Mouse (Mus musculus) intestine, embryonic 16.5 days (tissue): ENCODE data around the gene Pde8b. TPM values are rescaled to one million over a fixed set of nuclear protein-coding genes. Genes with fewer than 3 reads are reported as not detected.

Experiments used
- ATAC-seq: fragments of 200-750 bp; cut with Nextera tagmentation; 2 replicates; pipeline ENCODE4 v1.8.0; 2017; ENCODE audit warnings: moderate TSS enrichment, moderate library complexity
- H3K27ac ChIP-seq: fragments of 300-500 bp; sonication (generic); 2 replicates; pipeline ENCODE4 v1.5.1; 2014; ENCODE audit warnings: mild to moderate bottlenecking, low read length
- H3K27me3 ChIP-seq: fragments of 300-500 bp; sonication (generic); replicated peaks from 2 replicates; pipeline ENCODE4 v1.6.1; 2014; ENCODE audit warnings: low read length, control low read depth, mixed read lengths; ENCODE audit not compliant: control insufficient read depth, insufficient read depth
- H3K36me3 ChIP-seq: fragments of 300-500 bp; sonication (generic); 2 replicates; pipeline ENCODE4 v1.6.1; 2014; ENCODE audit warnings: low read length, control low read depth; ENCODE audit not compliant: control insufficient read depth, insufficient read depth
- H3K4me1 ChIP-seq: fragments of 300-500 bp; sonication (generic); 2 replicates; pipeline ENCODE4 v1.6.1; 2014; ENCODE audit warnings: low read length, control low read depth, mixed read lengths; ENCODE audit not compliant: control insufficient read depth, insufficient read depth
- H3K4me2 ChIP-seq: fragments of 300-500 bp; sonication (generic); 2 replicates; pipeline ENCODE4 v1.6.1; 2014; ENCODE audit warnings: low read depth, low read length, control low read depth
- H3K4me3 ChIP-seq: fragments of 300-500 bp; sonication (generic); 2 replicates; pipeline ENCODE4 v1.5.1; 2014; ENCODE audit warnings: mild to moderate bottlenecking, low read length
- H3K9ac ChIP-seq: fragments of 300-500 bp; sonication (generic); 2 replicates; pipeline ENCODE4 v1.6.1; 2014; ENCODE audit warnings: low read depth, low read length
- H3K9me3 ChIP-seq: fragments of 300-500 bp; sonication (generic); 2 replicates; pipeline ENCODE4 v1.6.1; 2016; ENCODE audit warnings: low read length, control low read depth; ENCODE audit not compliant: control insufficient read depth
- WGBS: fragments of 180-500 bp; shearing (Covaris S2); extraction: QIAGEN DNeasy Blood & Tissue Kit; methylation state at CpG from one replicate; pipeline ENCODE4 v1.1.7; 2014; 5-methylcytosine and 5-hydroxymethylcytosine counted together
- polyA plus RNA-seq: library from polyadenylated mRNA; unstranded; fragments of >200 nt; fragmentation: Nextera tagmentation; extraction: Ambion mirVana; gene quantifications from 2 replicates; pipeline ENCODE4 v1.2.1, GENCODE M21; 2015

The Pde8b gene
- polyA plus RNA-seq, 1 experiment from 2014 or later = 9.9 TPM

GRCm38 (mm10) chr13:95131041-95131440 lies 119.1 kb downstream of the Pde8b start:
- no peak overlapping the region for H3K4me3 ChIP-seq
- ATAC-seq = no peak
- no peak overlapping the region for H3K9ac ChIP-seq
- no peak overlapping the region for H3K4me2 ChIP-seq
- H3K27ac ChIP-seq = no peak overlapping the region
- 85% methylated on average over 1 of the region's 1 CpGs for WGBS
- H3K9me3 ChIP-seq = no peaks in the 10 kb centered on the region
- no peaks in the 10 kb centered on the region for H3K4me1 ChIP-seq
- H3K36me3 ChIP-seq = no peaks in the 10 kb centered on the region
- no peaks in the 10 kb centered on the region for H3K27me3 ChIP-seq

- Histone ChIP-seq H3K4me2 (no peak overlapping the region), H3K4me3 (no peak overlapping the region), H3K9ac (no peak overlapping the region), H3K27ac (no peak overlapping the region), H3K4me1 (no peaks in the 10 kb centered on the region; the same call in 1 of the 2 replicates), H3K27me3 (no peaks in the 10 kb centered on the region), H3K36me3 (no peaks in the 10 kb centered on the region), H3K9me3 (no peaks in the 10 kb centered on the region)
- no peak for ATAC-seq
- 65% methylated on average over 10 of the region's 10 CpGs for WGBS
These were observed 122.8 kb downstream of the Pde8b start for GRCm38 (mm10) chr13:95127288-95127687.

- WGBS = 86% methylated on average over 10 of the region's 10 CpGs
- H3K9ac ChIP-seq = no peak overlapping the region
- no peak for ATAC-seq
- no peaks in the 10 kb centered on the region for H3K27me3 ChIP-seq
- no peak overlapping the region for H3K4me2 ChIP-seq
- H3K27ac ChIP-seq = no peak overlapping the region
- H3K4me3 ChIP-seq = no peak overlapping the region
- peaks cover 5% of the 10 kb centered on the region for H3K4me1 ChIP-seq
- no peaks in the 10 kb centered on the region for H3K36me3 ChIP-seq
- H3K9me3 ChIP-seq = no peaks in the 10 kb centered on the region
These were observed 123.3 kb downstream of the Pde8b start for GRCm38 (mm10) chr13:95126801-95127200.

DNA sequence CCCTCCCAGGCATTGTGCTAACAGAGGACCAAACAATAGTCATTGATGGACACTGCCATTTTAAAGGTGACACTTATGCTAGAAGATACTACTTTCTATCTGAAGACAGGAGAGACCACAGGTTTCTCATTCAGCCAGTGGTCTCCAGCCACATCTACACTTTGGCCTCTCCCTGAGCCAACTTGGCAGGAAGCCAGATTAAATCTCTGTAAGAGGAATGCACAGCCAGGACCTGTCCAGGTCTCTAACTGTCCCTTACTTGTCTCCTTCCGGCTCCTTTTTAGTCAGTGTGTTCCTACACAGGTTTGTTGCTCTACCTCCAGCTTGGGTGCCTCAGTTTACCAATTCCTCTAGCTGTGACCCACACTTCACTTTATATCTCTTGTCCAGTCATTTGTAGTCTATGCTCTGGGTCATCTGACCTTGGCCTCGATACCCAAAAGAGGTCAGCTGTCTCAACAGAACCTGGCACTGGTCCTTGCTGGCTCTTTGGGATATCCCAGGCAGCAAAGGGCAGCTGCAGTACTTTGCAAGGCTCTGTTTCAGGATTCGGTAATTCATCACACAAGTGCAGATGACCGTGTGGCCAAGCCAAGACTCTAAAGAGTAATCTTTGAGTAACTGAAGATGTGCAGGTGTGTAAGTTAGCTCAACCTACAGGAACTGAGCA lies 124.5 kb downstream of the Pde8b start:
- Histone ChIP-seq H3K4me3 (no peak overlapping the region), H3K9me3 (no peaks in the 10 kb centered on the region), H3K4me2 (no peak overlapping the region), H3K4me1 (peaks cover 9% of the 10 kb centered on the region), H3K36me3 (no peaks in the 10 kb centered on the region), H3K27ac (no peak overlapping the region), H3K9ac (no peak overlapping the region), H3K27me3 (no peaks in the 10 kb centered on the region)
- 90% methylated on average over 4 of the region's 4 CpGs for WGBS
- ATAC-seq = no peak

DNA sequence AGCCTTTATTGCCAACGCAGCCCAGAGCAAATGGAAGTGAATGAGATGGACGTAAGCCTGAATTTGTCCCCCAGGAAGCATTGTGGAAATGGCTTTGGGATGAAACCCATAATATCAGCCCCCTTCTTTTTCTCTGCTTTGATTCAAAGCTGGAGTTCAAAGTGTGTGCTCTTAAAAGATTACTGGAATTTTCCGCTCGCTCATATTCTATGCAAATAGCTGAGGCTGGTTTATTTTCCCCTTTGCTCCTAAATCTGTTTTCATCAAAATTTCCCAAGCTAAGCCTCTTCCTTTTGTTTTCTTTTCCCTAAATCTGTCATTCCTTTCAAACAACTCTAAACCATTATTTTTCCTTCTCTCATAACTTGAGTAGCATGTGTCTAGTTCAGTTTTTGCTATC lies 129.6 kb downstream of the Pde8b start:
- no peak for ATAC-seq
- Histone ChIP-seq H3K9ac (no peak overlapping the region), H3K4me3 (no peak overlapping the region), H3K27ac (no peak overlapping the region), H3K36me3 (no peaks in the 10 kb centered on the region), H3K27me3 (no peaks in the 10 kb centered on the region), H3K9me3 (no peaks in the 10 kb centered on the region), H3K4me1 (peaks cover 16% of the 10 kb centered on the region), H3K4me2 (no peak overlapping the region)
- WGBS = 69% methylated on average over 4 of the region's 4 CpGs

DNA sequence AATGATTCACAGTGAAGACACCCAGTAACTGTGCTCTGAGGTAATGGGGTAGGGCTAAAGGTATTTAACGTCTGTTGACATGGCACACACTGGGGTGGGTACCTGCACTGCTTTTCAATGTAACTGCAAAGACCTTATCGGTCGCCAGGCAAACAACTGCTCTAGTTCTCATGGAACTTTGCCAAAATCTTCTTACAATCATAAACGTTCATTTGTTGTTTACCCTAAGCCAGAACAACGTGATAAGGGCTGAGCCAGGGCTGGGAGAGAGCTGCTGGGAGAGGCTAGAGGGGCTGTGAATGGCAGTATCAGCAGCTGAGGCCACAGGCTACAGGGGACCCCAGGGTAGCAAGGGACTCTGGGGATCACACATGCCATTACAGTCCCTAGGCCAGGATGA lies 136.4 kb downstream of the Pde8b start:
- Histone ChIP-seq H3K4me2 (no peak overlapping the region), H3K27me3 (no peaks in the 10 kb centered on the region), H3K27ac (peak overlapping the region; percentile 60), H3K4me3 (no peak overlapping the region), H3K36me3 (no peaks in the 10 kb centered on the region), H3K9ac (no peak overlapping the region), H3K9me3 (no peaks in the 10 kb centered on the region), H3K4me1 (peaks cover 14% of the 10 kb centered on the region)
- ATAC-seq = peak; percentile 97
- 22% methylated on average over 5 of the region's 5 CpGs for WGBS

DNA sequence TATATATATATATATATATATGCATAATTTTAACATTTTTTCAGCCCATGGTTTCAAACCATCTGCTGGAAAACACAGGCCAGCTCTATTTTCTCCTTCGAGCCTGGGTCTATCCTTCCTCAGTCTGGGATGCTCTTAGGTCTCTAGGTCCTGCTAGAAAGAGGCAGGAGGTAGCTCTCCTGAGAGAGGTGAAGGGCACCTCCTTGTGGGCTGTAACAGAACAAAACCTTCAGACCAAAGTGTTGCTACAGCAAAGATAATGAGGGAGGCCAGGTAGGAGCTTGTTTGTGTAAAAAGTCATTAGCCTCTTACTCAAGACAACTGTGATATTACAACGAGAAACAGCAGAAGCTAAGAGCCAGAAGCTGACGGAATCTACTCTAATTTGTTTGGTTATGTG lies 140.6 kb downstream of the Pde8b start:
- H3K4me1 ChIP-seq = peaks cover 14% of the 10 kb centered on the region
- no peak for ATAC-seq
- H3K4me3 ChIP-seq = no peak overlapping the region
- no peak overlapping the region for H3K27ac ChIP-seq
- 47% methylated on average over 3 of the region's 3 CpGs for WGBS
- H3K9me3 ChIP-seq = no peaks in the 10 kb centered on the region
- H3K9ac ChIP-seq = no peak overlapping the region
- H3K27me3 ChIP-seq = no peaks in the 10 kb centered on the region
- H3K4me2 ChIP-seq = no peak overlapping the region
- H3K36me3 ChIP-seq = no peaks in the 10 kb centered on the region

DNA sequence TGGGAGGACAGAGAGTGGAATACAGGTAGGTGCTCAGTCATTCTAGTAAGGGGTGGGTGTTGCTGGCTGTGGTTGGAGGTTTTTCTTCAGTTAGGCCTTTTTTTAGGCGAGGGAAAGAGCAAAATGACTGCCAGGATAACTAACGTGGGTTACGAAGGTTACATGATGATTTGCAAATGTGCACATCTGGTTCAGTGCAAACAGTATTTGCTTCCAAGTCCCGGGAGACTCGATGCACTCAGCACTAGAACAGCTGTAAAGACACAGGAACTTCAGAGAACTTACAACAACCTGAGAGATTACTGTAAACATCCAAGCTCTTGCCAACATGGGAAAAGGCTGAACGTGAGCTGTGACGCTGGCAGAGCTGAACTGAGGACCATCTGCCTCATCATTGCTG lies 142.1 kb downstream of the Pde8b start:
- Histone ChIP-seq H3K4me3 (no peak overlapping the region), H3K27me3 (no peaks in the 10 kb centered on the region), H3K27ac (no peak overlapping the region), H3K9ac (no peak overlapping the region), H3K9me3 (no peaks in the 10 kb centered on the region), H3K4me1 (0 out of 2 replicates have a peak, but pooled peaks cover 2% of the 10 kb centered on the region), H3K4me2 (no peak overlapping the region), H3K36me3 (no peaks in the 10 kb centered on the region)
- 50% methylated on average over 7 of the region's 7 CpGs for WGBS
- no peak for ATAC-seq

DNA sequence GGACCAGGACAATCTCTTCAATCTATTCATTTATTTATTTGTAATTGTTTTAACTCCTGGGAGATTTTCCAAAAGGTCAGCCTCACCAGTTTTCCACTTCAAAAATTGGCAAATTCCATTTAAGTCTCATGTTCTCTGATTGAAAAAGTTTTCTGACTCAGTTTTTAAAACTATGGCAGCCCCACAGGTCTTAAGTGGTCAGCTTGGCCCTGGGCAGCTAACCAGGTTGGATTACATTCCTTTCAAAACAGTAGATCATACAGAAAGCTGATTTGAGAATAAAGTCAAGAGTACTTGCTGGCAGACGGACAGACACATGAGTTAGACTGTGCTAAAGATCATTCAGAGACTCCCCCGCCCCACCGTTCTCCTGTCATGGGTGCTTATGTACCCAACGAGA lies 145.3 kb downstream of the Pde8b start:
- no peak for ATAC-seq
- no peak overlapping the region for H3K4me2 ChIP-seq

GRCm38 (mm10) chr13:95102985-95103590 lies 147.0 kb downstream of the Pde8b start:
- no peak for ATAC-seq
- 76% methylated on average over 4 of the region's 4 CpGs for WGBS

More for the DNA sequence above, 145.3 kb downstream of the Pde8b start:
- no peak overlapping the region for H3K4me3 ChIP-seq
- no peaks in the 10 kb centered on the region for H3K4me1 ChIP-seq
- H3K36me3 ChIP-seq = no peaks in the 10 kb centered on the region
- no peaks in the 10 kb centered on the region for H3K27me3 ChIP-seq
- H3K9ac ChIP-seq = no peak overlapping the region
- 78% methylated on average over 4 of the region's 4 CpGs for WGBS
- no peaks in the 10 kb centered on the region for H3K9me3 ChIP-seq
- no peak overlapping the region for H3K27ac ChIP-seq

More at GRCm38 (mm10) chr13:95102985-95103590, 147.0 kb downstream of the Pde8b start:
- Histone ChIP-seq H3K4me2 (no peak overlapping the region), H3K27me3 (no peaks in the 10 kb centered on the region), H3K36me3 (no peaks in the 10 kb centered on the region), H3K9me3 (no peaks in the 10 kb centered on the region), H3K4me1 (no peaks in the 10 kb centered on the region), H3K27ac (no peak overlapping the region), H3K4me3 (no peak overlapping the region), H3K9ac (no peak overlapping the region)
